Mouse (Mus musculus) thymus, adult 2 months (tissue): ENCODE measurements around the gene Ifngr2.

ENCODE experiments used
- CTCF ChIP-seq: fragments of 200-500 bp; IDR thresholded peaks from 2 replicates; pipeline ENCODE4 v1.5.1; 2012; ENCODE audit warnings: mild to moderate bottlenecking, control low read depth, low read length, moderate library complexity, borderline replicate concordance; ENCODE audit not compliant: control insufficient read depth, poor library complexity, insufficient read depth; ENCODE audit errors: extremely low read depth
- POLR2A ChIP-seq: fragments of 200-500 bp; IDR thresholded peaks from 2 replicates; pipeline ENCODE4 v1.6.1; 2012; ENCODE audit warnings: mild to moderate bottlenecking, low read length, control low read depth, moderate library complexity; ENCODE audit not compliant: control insufficient read depth, poor library complexity, insufficient read depth; ENCODE audit errors: extremely low read depth

DNA sequence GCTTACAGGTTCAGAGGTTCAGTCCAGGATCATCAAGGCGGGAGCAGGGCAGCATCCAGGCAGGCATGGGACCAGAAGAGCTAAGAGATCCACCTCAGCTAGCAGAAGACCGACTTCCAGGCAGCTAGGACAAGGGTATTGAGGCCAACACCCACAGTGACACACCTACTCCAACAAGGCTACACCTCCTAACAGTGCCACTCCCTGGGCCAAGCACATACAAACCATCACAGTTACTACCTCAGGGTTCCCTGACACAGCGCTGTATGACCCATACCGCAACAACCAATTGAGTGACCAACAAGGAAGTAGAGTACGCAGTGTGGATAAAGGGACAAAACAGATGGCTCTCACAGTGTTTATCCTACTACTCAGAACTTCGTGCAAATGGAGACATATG lies 10.5 kb upstream of the Ifngr2 start:
- TF ChIP-seq CTCF (no peak), POLR2A (no peak)
